Mouse (Mus musculus) mesoderm, embryonic 11.5 days (tissue): ENCODE data around the gene Gas2l2.

Experiments
- DNase-seq: peaks from one replicate; pipeline ENCODE4 v3.0.0-alpha.2; 2012; ENCODE audit warnings: low read depth, low spot score

Gene Gas2l2

GRCm38 (mm10) chr11:83429355-83429754, at the start of gene Gas2l2:
Gene Gas2l2, minus strand, starts transcription at chr11:83429455.
- DNase-seq, result no peak

DNA sequence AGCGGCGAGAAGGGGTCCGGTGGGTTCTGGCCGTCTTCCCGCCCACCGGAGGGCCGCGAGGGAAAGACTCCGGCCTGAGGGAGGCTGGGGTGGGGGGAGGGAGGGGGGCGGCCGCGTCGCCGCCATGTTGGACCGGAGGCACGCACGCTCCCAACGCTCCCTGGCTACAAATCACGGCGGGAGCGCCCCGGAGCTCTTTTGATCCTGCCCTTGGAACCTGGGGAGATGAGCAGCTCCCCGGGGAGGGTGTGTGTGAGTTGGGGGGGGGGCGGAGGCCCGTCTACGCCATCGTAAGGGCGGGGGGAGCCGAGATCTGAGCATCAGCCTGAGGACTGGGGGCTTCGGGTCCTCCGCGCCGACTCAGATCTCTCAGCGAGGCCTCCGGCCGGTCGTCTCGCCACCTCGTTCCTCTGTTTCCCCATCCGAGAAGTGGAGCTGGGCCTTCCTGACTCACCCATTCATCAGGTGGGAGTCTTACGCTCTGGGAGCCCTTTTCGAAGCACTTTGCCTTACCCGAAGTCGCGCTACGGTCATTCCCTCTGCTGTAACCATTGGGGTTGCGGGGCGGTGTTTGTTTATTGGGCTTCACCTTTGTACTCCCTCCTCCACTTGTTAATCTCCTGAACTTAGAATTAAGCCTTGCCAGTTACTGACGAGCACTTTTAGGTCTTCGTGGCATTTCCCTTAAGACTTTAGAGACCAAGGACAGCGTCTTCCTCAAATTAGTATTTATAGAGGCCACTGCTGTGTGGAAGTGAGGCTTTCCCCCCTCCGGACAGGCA, 44.2 kb upstream of the Gas2l2 start:
- DNase-seq, result no peak

DNA sequence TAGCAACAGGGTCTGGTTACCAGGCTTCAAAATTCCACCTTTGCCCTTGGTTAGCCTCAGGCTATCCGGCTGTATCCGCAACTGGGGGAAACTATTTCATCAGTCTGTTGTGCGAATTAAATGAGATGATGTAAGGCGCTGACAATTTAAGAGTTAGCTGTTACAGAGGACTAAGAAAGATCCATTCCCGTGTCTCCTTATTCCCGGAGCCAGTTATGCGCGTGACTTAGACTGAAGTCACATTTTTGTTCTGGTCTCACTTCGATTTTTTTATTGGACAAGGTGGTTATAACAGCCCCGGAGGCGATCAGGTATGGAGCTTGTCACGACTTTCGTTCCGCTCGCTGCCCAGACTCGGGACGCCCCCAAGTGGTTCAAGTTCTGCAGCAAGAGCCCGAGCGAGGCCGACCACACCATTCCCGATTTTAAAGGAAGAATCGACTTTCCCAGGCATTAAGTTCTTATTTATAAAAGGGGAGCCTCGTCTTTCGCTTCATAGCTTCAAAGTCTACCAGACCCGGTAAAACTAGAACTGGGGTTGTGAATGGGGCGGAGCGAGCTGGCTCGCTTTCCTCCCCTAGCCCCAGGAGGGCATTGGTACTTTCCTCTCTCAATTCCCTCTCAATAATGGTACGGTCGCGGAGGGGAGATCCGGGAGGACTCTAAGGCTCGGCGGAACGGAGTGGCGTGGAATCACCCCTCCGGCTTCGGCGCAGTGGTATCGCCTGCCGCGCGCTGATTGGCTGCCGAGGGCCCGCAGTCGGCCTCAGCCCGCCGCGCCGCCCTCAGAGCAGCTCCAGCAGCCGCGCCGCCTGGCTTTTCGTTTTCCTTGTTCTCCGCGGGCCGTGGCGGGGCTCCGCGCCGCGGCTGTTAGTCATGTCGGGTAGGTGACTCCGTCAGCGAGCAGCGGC, 43.3 kb upstream of the Gas2l2 start, which contains the start of gene Taf15:
Gene Taf15, plus strand, starts transcription at position 763 of the 911 bp plus-strand sequence.
- DNase-seq, result peak; percentile 99

- no peak for DNase-seq
These were observed 42.5 kb upstream of the Gas2l2 start for GRCm38 (mm10) chr11:83471766-83472165.

DNA sequence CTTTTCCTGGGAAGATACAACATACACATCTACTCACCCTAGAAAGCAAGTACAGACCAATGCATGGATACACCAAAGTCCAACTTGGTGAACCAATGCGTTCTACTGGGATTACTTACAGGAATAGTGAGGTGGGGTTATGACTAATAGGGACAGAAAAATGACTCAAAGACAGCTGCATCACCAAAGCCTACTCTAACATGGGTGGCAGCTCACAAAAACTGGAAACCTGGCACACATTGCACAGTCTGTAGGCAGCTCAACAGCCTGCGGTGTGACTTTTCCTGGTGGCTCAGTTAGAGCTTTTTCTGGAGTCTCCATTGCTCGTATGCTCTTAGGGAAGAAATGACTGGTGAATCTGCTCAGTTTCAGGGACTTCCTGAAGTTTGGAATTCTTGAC, 39.5 kb upstream of the Gas2l2 start:
- DNase-seq, result no peak

GRCm38 (mm10) chr11:83467120-83467652, 37.9 kb upstream of the Gas2l2 start:
- DNase-seq, result no peak

- no peak for DNase-seq
These were observed 36.7 kb upstream of the Gas2l2 start for GRCm38 (mm10) chr11:83465976-83466375.

- peak; percentile 21 for DNase-seq
These were observed 33.5 kb upstream of the Gas2l2 start, which contains the start of gene Mmp28 for GRCm38 (mm10) chr11:83462711-83463244. Gene Mmp28, minus strand, starts transcription at chr11:83463071.

DNA sequence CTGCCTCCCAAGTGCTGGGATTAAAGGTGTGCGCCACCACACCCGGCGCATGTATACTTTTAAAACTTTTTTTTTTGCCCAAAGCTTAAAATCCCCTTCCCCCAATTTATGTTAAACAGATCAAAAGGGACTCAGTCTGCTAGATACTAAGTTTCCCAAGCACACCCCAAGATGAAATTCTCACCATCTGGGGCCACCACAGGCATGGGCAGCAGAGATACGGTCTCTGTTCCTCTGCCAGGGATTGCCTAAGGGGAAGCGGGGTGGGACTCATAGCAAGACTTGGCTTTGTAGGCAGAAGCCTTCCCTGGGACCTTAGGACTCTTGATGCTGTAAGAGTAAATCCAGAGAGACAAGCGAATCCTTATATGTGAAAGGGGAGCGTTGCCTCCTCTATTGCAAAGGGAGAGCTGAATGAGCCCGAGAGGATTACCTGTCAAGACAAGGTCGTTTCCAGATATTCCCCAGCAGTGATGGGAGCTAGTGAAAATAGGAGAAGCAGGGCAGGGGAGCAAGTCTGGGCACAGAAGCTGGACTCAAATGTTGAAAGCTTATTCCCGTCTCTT, 32.3 kb upstream of the Gas2l2 start:
- DNase-seq, result no peak

GRCm38 (mm10) chr11:83457912-83458601, 28.8 kb upstream of the Gas2l2 start:
- no peak for DNase-seq

DNA sequence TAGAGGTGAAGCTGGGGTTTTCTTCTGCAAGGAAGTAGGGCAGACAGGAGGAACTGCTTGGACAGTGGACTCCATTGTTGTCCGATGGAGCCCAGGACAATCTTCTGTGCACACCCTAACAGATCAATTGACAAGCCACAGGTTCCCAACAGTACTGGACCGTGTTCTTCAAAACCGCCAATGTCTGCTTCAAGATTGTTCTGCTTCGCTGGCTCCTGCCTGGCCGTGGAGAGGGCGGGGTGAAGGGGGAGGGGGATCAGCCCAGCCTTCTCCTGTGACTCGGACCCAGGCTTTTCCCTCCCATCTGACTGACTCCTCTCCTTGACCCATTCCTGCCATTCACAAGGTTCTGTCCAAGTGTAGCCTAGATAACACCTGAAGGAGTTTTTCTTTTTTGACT, 28.0 kb upstream of the Gas2l2 start:
- no peak for DNase-seq

DNA sequence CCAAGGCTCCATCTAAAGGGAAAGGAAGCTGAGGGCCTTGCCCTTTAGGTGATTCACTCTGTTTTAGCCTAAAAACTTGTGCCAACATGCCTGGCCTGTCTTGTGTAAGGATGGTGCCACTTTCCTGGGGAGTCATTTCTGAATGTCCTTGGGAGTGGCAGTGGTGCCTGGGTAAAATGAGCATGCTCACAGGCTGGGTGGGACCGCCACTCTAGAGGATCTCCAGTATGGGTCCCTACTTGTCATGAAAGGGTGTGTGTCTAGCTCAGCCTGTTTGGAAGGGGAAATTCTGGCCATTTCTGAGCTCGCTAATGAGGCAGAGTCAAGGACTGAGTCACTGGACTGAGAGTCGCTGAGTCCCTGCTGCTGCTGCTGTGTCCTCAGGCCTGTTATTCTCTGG, 26.4 kb upstream of the Gas2l2 start:
- DNase-seq, result no peak

GRCm38 (mm10) chr11:83454548-83454947, 25.3 kb upstream of the Gas2l2 start:
- DNase-seq, result no peak

GRCm38 (mm10) chr11:83451281-83451680, 22.0 kb upstream of the Gas2l2 start:
- no peak for DNase-seq

DNA sequence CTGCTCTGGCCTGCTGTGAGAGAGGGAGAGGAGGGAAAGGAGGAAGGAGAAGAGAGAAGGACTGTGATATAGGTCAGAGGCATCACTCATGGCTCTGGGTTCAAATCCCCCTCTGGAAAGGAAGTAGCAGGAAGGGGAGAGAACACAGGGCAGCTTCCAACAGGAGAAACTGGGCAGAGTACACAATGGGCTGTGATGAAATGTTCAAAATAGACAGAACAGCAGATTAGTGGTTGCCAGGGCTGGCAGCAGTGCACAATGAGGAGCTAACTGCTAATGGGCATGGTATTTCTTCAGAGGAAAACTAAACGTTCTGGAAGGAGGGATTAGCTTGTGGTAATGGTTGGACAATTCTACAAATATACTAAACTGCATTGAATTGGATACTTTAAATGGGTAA, 21.3 kb upstream of the Gas2l2 start:
- no peak for DNase-seq

- no peak for DNase-seq
These were observed 20.0 kb upstream of the Gas2l2 start for GRCm38 (mm10) chr11:83449298-83449697.

DNA sequence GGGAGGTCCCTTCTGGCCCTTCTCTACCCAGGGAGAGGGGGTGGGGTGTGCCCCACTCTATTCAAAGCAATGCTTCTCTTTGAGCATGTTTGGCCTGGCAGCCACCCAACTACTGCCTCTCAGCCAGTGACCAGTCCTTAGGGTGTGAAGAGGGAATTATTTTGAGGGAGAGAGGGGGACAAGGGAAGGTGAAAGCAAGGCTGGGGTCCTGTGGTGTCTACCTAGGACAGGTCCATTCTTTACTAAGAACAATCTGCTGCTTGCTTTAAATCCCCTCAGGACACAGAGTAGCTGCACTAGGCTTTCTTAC, 19.6 kb upstream of the Gas2l2 start:
- DNase-seq, result no peak

DNA sequence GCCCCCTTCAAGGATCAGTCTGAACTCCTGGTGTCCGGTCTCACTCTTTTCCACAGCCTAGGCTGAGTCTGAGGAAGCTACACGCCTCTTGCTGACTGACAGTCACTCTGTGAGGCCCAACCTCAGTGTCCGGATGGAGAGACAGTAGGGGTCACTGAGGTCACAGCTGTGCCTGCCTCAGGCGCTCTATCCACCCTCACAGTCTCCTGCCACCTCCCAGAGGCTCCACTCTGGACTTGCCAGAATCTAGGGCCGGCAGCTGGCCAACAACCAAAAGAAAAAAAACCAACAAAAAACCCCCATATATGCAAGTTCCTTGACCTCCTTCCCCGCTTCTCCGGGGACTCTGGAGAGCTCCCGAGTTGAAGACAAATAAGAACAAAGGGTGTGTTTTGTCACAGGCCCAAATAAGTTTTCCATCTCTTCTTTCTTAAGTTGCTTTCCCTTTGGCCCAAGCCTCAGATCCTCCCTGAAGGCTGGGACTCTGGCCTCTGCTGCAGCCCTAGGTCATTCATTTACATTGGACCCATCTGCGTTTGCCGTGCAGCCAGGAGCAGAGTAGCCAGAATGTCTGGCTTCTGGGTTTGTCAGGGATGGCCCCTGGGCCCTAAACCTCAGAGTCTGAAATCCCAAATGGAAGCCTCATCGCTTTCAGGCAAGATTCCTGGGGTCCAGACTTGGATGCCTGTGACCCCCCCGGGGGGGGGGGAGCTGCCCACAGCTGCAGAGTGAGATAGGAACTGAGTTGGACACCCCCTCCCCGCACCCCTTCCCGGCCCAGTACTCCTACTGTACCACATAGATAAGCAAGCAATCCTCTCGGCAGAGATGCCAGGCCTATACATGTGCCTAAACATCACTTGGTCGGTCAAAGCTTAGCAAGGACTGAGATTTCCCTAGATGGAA, 19.0 kb upstream of the Gas2l2 start:
- peak; percentile 56 for DNase-seq

GRCm38 (mm10) chr11:83447612-83448011, 18.4 kb upstream of the Gas2l2 start:
- no peak for DNase-seq

GRCm38 (mm10) chr11:83445001-83445400, 15.7 kb upstream of the Gas2l2 start:
- no peak for DNase-seq
